Mouse (Mus musculus) common myeloid progenitor, adult 5-6 weeks (primary cell): ENCODE measurements around the gene Smim4. TPM values are rescaled to one million over a fixed set of nuclear protein-coding genes. Genes with fewer than 3 reads are reported as not detected.

Experiments used
- ATAC-seq: replicated peaks from 2 replicates; pipeline ENCODE4 v1.8.0; 2016; ENCODE audit warnings: low read depth, mild to moderate bottlenecking, moderate TSS enrichment, inconsistent platforms; ENCODE audit not compliant: poor library complexity, severe bottlenecking
- total RNA-seq: library from RNA; stranded (forward); fragments of 200-1000, 187-1606 nt; gene quantifications from 2 replicates; pipeline ENCODE4 v1.2.3, GENCODE M21; 2017

Smim4 gene
- 23.6 and 45.1 TPM in 2 replicates for total RNA-seq

DNA sequence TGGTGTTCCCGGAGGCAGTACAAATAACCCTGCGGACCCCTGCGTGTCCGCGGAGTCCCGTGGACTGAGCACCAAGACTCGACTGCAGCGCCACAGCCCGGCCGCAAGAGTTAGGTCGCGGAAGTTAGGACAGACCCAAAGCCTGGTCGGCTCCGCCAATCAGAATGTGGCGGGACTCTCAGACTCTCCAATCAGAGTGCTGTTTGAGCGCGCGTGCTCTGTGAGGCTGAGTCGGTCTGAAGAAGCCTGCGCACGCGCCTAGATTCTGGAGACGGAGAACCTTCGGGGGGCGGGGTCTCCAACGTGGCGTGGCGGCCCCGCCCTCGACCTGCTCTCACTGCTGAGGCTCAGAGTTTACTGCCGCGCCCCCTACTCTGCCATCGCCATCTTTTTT lies at the start of gene Smim4:
Smim4 (minus strand) TSS at position 131 of the 394 bp plus-strand sequence.
- peak; percentile 80 for ATAC-seq

DNA sequence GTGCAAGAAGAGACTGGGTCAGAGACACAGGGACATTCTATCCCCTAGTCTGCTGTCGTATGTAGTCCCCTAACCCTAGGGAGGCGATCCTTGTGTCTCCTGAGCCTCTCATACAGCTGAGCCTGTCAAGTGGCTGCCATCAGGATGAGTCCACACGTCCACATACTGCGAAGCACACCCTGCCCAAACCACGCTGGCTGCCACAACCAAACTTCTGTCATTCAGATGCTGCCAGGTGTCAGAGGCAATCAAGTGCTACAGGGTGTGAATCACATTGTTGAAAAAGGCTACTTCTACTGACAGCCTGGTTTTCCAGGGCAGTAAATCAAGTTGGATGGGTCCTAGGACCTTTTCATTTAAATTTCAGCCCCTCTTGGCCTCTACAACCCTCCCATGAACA lies 49.0 kb upstream of the Smim4 start:
- ATAC-seq, result no peak

DNA sequence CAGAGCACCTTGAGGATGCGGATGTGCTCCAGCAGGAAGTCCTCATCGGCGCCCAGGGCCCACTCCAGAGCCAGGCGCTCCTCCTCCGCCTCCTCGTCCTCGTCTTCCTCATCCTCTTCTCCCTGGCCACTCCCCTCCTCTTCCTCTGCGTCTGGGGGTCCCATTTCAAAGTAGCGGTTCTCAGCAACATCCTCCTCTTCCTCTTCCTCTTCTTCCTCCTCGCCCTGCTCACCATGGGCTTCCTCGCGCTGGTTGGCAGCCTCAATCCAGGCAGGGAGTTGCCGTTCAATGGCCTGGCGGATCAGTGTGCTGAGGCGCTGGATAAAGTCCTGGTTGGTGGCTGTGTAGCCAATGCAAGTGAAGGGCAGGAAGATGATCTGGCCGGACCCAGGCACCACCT lies 48.5 kb upstream of the Smim4 start:
- ATAC-seq, result no peak

- ATAC-seq, result no peak
These were observed 44.8 kb upstream of the Smim4 start for GRCm38 (mm10) chr14:31173537-31173936.

DNA sequence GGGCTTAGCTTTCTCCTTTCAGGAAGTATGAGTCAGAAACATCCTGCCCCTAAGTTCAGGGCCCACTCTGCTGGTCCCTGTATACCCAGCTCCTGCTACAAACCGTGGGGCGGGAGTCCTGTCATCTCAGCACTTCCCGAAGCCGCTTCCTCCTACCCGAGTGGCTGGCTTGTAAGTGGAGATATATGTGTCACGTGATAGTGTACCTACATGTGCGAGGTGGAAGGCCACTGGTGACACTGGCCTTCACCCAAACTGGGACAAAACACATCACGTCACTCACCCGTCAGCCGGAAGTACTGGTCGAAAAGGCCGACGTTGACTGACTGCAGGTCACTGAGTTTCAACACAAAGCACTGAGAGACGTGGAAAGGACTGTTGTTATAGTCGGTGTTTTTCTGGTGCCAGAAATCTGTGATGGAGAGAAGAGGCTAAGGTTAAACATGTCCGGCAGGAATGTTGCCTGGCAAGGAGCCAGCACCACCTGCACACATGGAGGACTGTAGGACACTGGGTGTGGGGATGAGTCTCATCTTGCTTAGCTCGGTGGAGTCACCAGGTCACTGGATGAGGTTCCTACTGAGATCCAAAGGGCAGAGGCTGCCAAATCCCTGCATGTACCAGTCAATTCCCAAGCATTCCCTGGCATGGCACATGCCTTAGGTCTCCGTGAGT lies 44.2 kb upstream of the Smim4 start:
- no peak for ATAC-seq

DNA sequence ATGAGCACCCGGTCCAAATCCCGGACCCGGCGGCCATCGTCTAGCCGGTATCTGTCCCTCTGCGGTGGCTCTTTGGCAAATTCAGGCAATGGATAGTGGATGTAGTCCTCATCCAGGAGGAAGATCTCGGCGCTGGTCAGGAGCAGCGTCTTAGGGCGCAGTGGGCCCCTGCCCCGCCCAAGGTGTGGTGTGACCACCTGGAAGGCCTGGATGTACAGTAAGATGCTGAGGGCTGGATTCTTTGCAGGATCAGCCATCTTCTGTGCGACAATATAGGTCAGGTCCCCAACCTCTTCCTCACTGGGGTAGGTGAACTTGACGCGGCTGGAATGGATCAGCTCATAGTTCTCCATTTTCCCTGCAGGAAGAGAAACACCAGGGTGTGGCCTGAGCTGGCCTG lies 43.1 kb upstream of the Smim4 start:
- ATAC-seq, result no peak

GRCm38 (mm10) chr14:31171386-31171785 lies 42.6 kb upstream of the Smim4 start:
- no peak for ATAC-seq

- ATAC-seq, result no peak
These were observed 42.2 kb upstream of the Smim4 start for GRCm38 (mm10) chr14:31170963-31171362.

- no peak for ATAC-seq
These were observed 40.8 kb upstream of the Smim4 start for GRCm38 (mm10) chr14:31169508-31169907.

DNA sequence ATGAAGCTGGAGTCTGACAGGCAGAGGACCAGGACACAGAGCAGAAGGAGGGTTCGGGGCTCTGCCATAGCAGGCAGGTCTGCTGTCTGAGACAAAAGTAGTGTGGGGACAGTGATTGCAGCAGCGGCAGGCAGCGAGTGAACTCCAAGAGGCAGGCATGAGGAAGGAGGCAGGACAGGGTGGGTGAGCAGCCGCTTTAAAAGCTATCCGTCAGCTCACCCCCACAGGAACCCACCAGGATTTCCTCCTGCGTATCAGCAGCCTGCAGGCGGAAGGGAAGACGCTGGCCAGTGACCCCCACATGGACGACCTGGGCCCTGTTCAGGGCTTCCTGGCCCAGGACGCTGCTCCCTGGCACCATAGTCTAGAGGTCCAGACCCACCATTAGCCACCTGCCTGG lies 39.7 kb upstream of the Smim4 start, which contains the start of gene Stab1:
Stab1 (minus strand) TSS at position 217 of the 400 bp plus-strand sequence.
- ATAC-seq, result peak; percentile 53

DNA sequence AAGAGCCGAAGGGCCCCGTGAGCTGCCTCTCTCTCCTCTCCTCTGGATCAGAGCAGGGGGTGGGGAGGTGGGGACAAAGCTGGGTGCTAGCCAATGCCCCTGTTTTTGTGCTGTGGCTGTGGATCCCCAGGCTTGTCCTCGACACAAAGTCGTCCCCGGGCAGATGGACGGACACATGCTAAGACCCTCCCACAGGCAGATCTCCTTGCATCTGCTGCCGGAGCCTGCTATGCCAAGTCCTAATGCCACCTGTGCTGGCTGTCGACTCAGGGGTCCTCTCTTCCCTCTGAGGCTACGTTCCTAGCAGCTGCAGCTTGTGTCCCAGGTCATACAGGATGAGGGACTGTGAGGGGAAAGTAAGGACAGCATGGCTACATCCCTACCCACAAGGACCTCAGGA lies 38.1 kb upstream of the Smim4 start:
- no peak for ATAC-seq

DNA sequence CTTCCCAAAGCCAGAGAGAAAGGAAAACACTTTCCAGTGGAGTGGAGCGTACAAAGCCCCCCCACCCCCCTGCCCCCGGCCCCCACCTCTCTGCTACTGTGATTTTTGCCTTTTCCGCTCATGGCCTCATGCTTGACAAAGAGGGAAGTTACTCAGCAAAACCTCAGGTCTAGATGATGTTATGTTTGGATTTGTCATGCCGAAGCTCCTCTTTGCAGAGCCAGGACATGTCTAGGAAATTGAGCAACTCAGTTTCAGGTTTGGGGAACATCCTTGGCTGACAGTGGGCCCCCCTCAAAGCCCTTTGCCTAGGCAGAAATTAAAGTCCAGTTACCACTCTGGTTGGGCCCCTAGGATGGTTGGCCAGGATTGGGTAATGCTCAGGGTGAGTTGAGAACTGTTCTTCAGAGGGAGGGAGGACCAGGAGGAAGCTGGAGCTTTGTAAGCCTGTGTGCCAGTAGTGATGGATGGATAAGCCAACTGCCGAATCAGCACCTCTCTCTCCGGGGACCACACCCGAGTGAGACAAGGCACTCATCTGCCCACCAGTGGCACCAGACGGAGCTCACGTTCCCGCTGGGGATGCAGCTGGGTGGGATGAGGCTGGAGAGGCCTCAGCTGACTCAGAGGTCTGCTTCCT lies 37.4 kb upstream of the Smim4 start:
- ATAC-seq, result peak; percentile 67

DNA sequence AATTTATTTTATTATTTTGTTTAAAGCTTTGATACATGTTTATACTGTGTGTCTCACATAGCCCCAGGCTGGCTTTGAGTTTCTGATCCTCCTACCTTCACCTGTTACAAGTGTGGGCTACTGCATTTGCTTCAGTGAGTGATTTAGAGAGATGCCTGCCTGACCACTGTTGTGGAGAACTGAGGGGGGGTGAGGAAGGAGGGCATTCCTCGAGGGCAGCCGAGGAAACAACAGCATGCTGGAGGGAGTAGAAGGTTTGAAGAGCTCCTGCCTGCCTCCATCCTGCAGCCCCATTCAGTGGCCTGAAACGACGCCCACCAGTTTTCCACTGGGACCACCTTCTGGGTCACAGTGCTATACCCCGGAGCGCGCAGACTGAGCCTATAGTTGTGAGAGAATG lies 36.7 kb upstream of the Smim4 start:
- ATAC-seq, result no peak

DNA sequence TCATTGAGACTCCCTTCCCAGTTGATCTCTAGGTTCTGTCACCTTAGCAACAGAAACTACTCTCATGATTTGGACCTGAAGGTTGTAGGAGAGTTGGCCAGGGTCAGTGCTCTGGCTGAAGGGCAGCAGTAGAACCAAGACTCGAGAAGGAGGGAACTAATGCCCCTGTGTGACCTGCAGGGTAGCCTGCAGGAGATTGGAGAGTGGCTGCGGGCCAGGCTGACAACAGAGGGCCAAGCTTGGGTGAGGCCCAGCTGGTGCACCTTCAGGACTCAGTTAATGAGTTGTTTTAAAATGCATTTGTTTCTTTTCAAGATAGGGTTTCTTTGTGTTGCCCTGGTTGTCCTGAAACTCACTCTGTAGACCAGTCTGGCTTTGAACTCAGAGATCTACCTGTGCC lies 36.3 kb upstream of the Smim4 start:
- ATAC-seq, result no peak

GRCm38 (mm10) chr14:31164067-31164466 lies 35.3 kb upstream of the Smim4 start:
- no peak for ATAC-seq

GRCm38 (mm10) chr14:31161638-31162037 lies 32.9 kb upstream of the Smim4 start:
- no peak for ATAC-seq

DNA sequence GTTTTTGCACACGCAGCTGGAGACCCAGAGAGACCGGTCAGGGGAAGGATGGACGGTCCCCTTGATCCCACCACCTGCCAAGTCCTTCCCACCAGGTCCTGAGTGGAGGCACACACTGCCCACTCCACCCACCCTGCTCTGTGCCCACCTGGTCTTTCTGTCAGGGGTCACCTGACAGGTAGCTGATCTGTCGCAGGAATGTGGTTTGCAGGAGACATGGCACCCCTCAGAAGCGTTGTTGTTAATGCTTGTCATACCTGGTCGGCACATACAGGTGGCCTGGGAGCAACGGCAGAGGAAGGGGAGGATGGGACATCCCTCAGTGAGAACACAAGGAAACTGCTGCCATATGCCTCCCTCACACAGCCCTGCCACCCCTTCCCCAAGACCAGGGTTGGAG lies 32.4 kb upstream of the Smim4 start:
- ATAC-seq, result no peak

- peak; percentile 82 for ATAC-seq
These were observed 31.7 kb upstream of the Smim4 start for GRCm38 (mm10) chr14:31160196-31161150.

DNA sequence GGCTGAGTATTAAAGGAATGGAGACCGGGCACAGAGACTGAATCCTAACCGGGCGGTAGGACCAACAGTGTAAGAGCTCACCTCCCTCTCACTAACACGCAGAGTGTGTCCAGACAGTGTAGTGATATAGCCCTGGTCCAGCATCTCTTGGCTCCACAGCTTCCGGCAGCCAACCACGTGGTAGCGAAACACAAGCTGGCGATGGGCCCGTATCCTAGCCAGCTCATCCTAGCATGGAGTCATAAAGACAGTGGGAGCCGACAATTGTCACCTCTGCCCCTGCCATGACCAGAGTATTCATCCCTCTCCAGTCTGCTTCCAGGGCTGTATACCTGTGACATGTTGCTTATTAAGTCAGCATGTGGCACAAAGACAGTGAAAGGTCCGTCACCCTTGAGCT lies 16.9 kb upstream of the Smim4 start:
- no peak for ATAC-seq

- no peak for ATAC-seq
These were observed 12.3 kb upstream of the Smim4 start for GRCm38 (mm10) chr14:31141011-31141410.

DNA sequence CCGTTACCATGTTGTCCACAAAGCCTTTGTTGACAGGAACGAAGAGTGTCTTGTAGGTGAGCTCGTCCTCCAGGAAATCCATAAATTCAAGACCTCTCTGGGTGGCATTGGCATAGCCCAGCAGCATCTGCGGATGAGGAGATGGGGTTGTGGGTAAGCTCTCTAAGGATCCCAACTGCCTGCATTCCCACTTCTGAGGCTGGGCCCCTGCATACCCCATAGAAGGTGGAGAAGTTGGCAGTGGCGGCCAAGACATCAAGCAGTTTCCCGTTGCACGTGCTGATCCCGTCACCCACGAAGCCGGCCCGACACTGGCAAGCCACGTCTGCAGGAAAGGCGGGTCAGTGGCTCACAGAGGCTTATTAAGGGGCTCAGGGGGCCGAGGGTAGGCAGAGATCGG lies 11.4 kb upstream of the Smim4 start:
- ATAC-seq, result no peak
